Mouse (Mus musculus): ENCODE results near the gene Aldh6a1. TPM values are rescaled to one million over a fixed set of nuclear protein-coding genes. Genes with fewer than 3 reads are reported as not detected.

Gene Aldh6a1
- 31.0 and 31.2 TPM in 2 replicates for polyA plus RNA-seq (2015; fragmentation: Nextera tagmentation; extraction: Ambion mirVana)

- Histone ChIP-seq H3K9me3 (no peaks in the 10 kb centered on the region), H3K36me3 (no peaks in the 10 kb centered on the region), H3K27me3 (no peaks in the 10 kb centered on the region), H3K4me3 (peak within 1 kb of the TSS; percentile 59), H3K4me2 (peak within 1 kb of the TSS; percentile 97), H3K9ac (peak within 1 kb of the TSS; percentile 67), H3K27ac (replicated peaks) (peak within 1 kb of the TSS; percentile 85), H3K4me1 (replicated peaks) (peaks cover 27% of the 10 kb centered on the region)
- under 1% methylated on average over 49 of the region's 49 CpGs for WGBS
- ATAC-seq (ENCODE audit: low FRiP score, low read depth), result peak; percentile 99
Measured at GRCm38 (mm10) chr12:84450718-84451646, at the start of gene Aldh6a1, which contains the start of gene Lin52. Gene Aldh6a1 (minus strand): TSS chr12:84451004. Gene Lin52 (plus strand): TSS chr12:84451422.

- WGBS, result 100% methylated on average over 1 of the region's 1 CpGs
- no peak for ATAC-seq (ENCODE audit: low FRiP score, low read depth)
- H3K4me3 ChIP-seq, result no peak overlapping the region
- H3K9me3 ChIP-seq, result no peaks in the 10 kb centered on the region
- H3K27ac ChIP-seq (replicated peaks), result no peak overlapping the region
- H3K36me3 ChIP-seq, result no peaks in the 10 kb centered on the region
- no peak overlapping the region for H3K4me2 ChIP-seq
- no peaks in the 10 kb centered on the region for H3K27me3 ChIP-seq
- H3K4me1 ChIP-seq (replicated peaks), result peaks cover 15% of the 10 kb centered on the region
- H3K9ac ChIP-seq, result no peak overlapping the region
Measured at GRCm38 (mm10) chr12:84496795-84497194, 46.0 kb upstream of the Aldh6a1 start.

- H3K36me3 ChIP-seq, result no peaks in the 10 kb centered on the region
- peak overlapping the region; percentile 45; the same call in 1 of the 2 replicates for H3K27ac ChIP-seq (replicated peaks)
- no peak overlapping the region for H3K4me3 ChIP-seq
- no peak overlapping the region for H3K9ac ChIP-seq
- H3K9me3 ChIP-seq, result no peaks in the 10 kb centered on the region
- H3K4me2 ChIP-seq, result peak overlapping the region; percentile 8; the same call in 1 of the 2 replicates
- WGBS, result 19% methylated on average over 8 of the region's 8 CpGs
- H3K4me1 ChIP-seq (replicated peaks), result peaks cover 10% of the 10 kb centered on the region
- peaks cover 28% of the 10 kb centered on the region for H3K27me3 ChIP-seq
- peak; percentile 73 for ATAC-seq (ENCODE audit: low FRiP score, low read depth)
Measured at GRCm38 (mm10) chr12:84487324-84488056, 36.7 kb upstream of the Aldh6a1 start.

GRCm38 (mm10) chr12:84482778-84483585, 32.2 kb upstream of the Aldh6a1 start:
- Histone ChIP-seq H3K9ac (no peak overlapping the region), H3K4me2 (no peak overlapping the region), H3K4me3 (no peak overlapping the region), H3K27ac (replicated peaks) (no peak overlapping the region), H3K9me3 (no peaks in the 10 kb centered on the region), H3K4me1 (replicated peaks) (peaks cover 10% of the 10 kb centered on the region), H3K27me3 (peaks cover 17% of the 10 kb centered on the region), H3K36me3 (no peaks in the 10 kb centered on the region)
- ATAC-seq (ENCODE audit: low FRiP score, low read depth), result no peak
- WGBS, result 89% methylated on average over 14 of the region's 14 CpGs

- peaks cover 17% of the 10 kb centered on the region for H3K27me3 ChIP-seq
- no peaks in the 10 kb centered on the region for H3K9me3 ChIP-seq
- H3K4me1 ChIP-seq (replicated peaks), result no peaks in the 10 kb centered on the region
- H3K36me3 ChIP-seq, result no peaks in the 10 kb centered on the region
- WGBS, result 79% methylated on average over 2 of the region's 2 CpGs
- ATAC-seq (ENCODE audit: low FRiP score, low read depth), result no peak
- H3K4me2 ChIP-seq, result no peak overlapping the region
- no peak overlapping the region for H3K4me3 ChIP-seq
- H3K27ac ChIP-seq (replicated peaks), result no peak overlapping the region
- H3K9ac ChIP-seq, result no peak overlapping the region
Measured at GRCm38 (mm10) chr12:84481251-84481650, 30.4 kb upstream of the Aldh6a1 start.

- Histone ChIP-seq H3K4me2 (no peak overlapping the region), H3K36me3 (no peaks in the 10 kb centered on the region), H3K27ac (replicated peaks) (no peak overlapping the region), H3K4me3 (no peak overlapping the region), H3K4me1 (replicated peaks) (no peaks in the 10 kb centered on the region), H3K9me3 (no peaks in the 10 kb centered on the region), H3K27me3 (peaks cover 3% of the 10 kb centered on the region; the same call in 1 of the 2 replicates), H3K9ac (no peak overlapping the region)
- ATAC-seq (ENCODE audit: low FRiP score, low read depth), result no peak
- 94% methylated on average over 7 of the region's 7 CpGs for WGBS
Measured at GRCm38 (mm10) chr12:84478937-84479336, 28.1 kb upstream of the Aldh6a1 start.

GRCm38 (mm10) chr12:84468701-84469100, 17.9 kb upstream of the Aldh6a1 start:
- WGBS, result 2% methylated on average over 1 of the region's 1 CpGs
- Histone ChIP-seq H3K4me2 (no peak overlapping the region), H3K36me3 (peaks cover 8% of the 10 kb centered on the region; the same call in 1 of the 2 replicates), H3K4me1 (replicated peaks) (no peaks in the 10 kb centered on the region), H3K4me3 (no peak overlapping the region), H3K9me3 (no peaks in the 10 kb centered on the region), H3K27ac (replicated peaks) (no peak overlapping the region), H3K9ac (no peak overlapping the region), H3K27me3 (no peaks in the 10 kb centered on the region)
- no peak for ATAC-seq (ENCODE audit: low FRiP score, low read depth)

- no peaks in the 10 kb centered on the region for H3K27me3 ChIP-seq
- no peak overlapping the region for H3K9ac ChIP-seq
- peaks cover 46% of the 10 kb centered on the region for H3K36me3 ChIP-seq
- H3K4me1 ChIP-seq (replicated peaks), result no peaks in the 10 kb centered on the region
- H3K27ac ChIP-seq (replicated peaks), result no peak overlapping the region
- WGBS, result 86% methylated on average over 3 of the region's 3 CpGs
- no peaks in the 10 kb centered on the region for H3K9me3 ChIP-seq
- no peak overlapping the region for H3K4me3 ChIP-seq
- H3K4me2 ChIP-seq, result no peak overlapping the region
- ATAC-seq (ENCODE audit: low FRiP score, low read depth), result no peak
Measured at GRCm38 (mm10) chr12:84462856-84463255, 12.1 kb upstream of the Aldh6a1 start.

- Histone ChIP-seq H3K4me3 (no peak overlapping the region), H3K4me1 (replicated peaks) (no peaks in the 10 kb centered on the region), H3K9me3 (no peaks in the 10 kb centered on the region), H3K27ac (replicated peaks) (no peak overlapping the region), H3K27me3 (no peaks in the 10 kb centered on the region), H3K9ac (no peak overlapping the region), H3K36me3 (peaks cover 53% of the 10 kb centered on the region), H3K4me2 (no peak overlapping the region)
- WGBS, result 93% methylated on average over 5 of the region's 5 CpGs
- no peak for ATAC-seq (ENCODE audit: low FRiP score, low read depth)
Measured at GRCm38 (mm10) chr12:84461416-84461815, 10.6 kb upstream of the Aldh6a1 start.

- no peak overlapping the region for H3K4me3 ChIP-seq
- no peaks in the 10 kb centered on the region for H3K9me3 ChIP-seq
- H3K27me3 ChIP-seq, result no peaks in the 10 kb centered on the region
- no peak for ATAC-seq (ENCODE audit: low FRiP score, low read depth)
- no peak overlapping the region for H3K27ac ChIP-seq (replicated peaks)
- WGBS, result 70% methylated on average over 1 of the region's 1 CpGs
- no peak overlapping the region for H3K4me2 ChIP-seq
- no peak overlapping the region for H3K9ac ChIP-seq
- H3K36me3 ChIP-seq, result peaks cover 52% of the 10 kb centered on the region
- no peaks in the 10 kb centered on the region for H3K4me1 ChIP-seq (replicated peaks)
Measured at GRCm38 (mm10) chr12:84459845-84460244, 9.0 kb upstream of the Aldh6a1 start.

GRCm38 (mm10) chr12:84456911-84457310, 6.1 kb upstream of the Aldh6a1 start:
- H3K9me3 ChIP-seq, result no peaks in the 10 kb centered on the region
- no peak for ATAC-seq (ENCODE audit: low FRiP score, low read depth)
- 92% methylated on average over 3 of the region's 3 CpGs for WGBS

More at GRCm38 (mm10) chr12:84456911-84457310, 6.1 kb upstream of the Aldh6a1 start:
- Histone ChIP-seq H3K9ac (no peak overlapping the region), H3K27ac (replicated peaks) (no peak overlapping the region), H3K4me2 (no peak overlapping the region), H3K4me1 (replicated peaks) (peaks cover 13% of the 10 kb centered on the region), H3K36me3 (peaks cover 33% of the 10 kb centered on the region), H3K4me3 (no peak overlapping the region), H3K27me3 (no peaks in the 10 kb centered on the region)
